Mouse (Mus musculus) adrenal gland, adult 2 months (tissue): ENCODE results near the gene Ppfibp2. TPM values are rescaled to one million over a fixed set of nuclear protein-coding genes. Genes with fewer than 3 reads are reported as not detected.

Experiments used
- DNase-seq: peaks from one replicate; pipeline ENCODE4 v3.0.0; 2021
- long read RNA-seq: library from polyadenylated mRNA; stranded (forward); transcript quantifications from one replicate; pipeline ENCODE4 v2.0.0, GENCODE M21; 2021
- polyA plus RNA-seq: library from polyadenylated mRNA; depleted of rRNA; stranded (reverse); fragments of >200 nt; gene quantifications from 2 replicates; pipeline ENCODE4 v1.2.3, GENCODE M21; 2012; rRNA removed
- total RNA-seq, 2 experiments: library from RNA; stranded (reverse); gene quantifications; 2 replicates each; pipeline ENCODE4 v1.2.3; 2021

Ppfibp2 gene
- total RNA-seq (1 to 10 TPM; 3.5 to 7.5 TPM), polyA plus RNA-seq (1.5 and 2.2 TPM in 2 replicates)
- long read RNA-seq, partial matches to known transcripts = 1 of 6 reads
- long read RNA-seq, other reads (novel, unspliced or antisense) = 5 of 6 reads

- DNase-seq = peak; percentile 98
Measured at GRCm38 (mm10) chr7:107594857-107595402, at the start of gene Ppfibp2. Ppfibp2 (plus strand) TSS chr7:107595207.

GRCm38 (mm10) chr7:107547872-107548271 lies 47.1 kb upstream of the Ppfibp2 start:
- no peak for DNase-seq

- no peak for DNase-seq
Measured at GRCm38 (mm10) chr7:107553461-107553860, 41.5 kb upstream of the Ppfibp2 start.

GRCm38 (mm10) chr7:107555906-107556305 lies 39.1 kb upstream of the Ppfibp2 start:
- DNase-seq = no peak

DNA sequence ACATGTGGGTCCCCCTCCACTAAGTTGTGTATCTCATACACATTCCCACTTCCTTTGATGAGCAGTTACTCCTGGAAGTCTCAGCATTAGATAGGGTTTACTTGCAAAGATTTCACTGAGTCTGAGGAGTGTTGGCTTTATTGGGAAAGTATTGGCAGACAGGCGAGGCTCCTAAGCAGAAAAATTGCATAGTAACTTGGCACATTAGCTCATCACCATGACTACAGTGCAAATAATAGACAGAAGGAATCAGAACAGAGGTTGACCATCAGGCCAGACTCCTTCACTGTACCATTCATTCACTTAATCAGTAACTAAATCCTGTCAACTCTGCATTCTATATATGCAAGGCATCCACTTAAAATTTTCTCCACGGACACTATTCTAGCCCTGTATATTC lies 34.3 kb upstream of the Ppfibp2 start:
- peak; percentile 5 for DNase-seq

DNA sequence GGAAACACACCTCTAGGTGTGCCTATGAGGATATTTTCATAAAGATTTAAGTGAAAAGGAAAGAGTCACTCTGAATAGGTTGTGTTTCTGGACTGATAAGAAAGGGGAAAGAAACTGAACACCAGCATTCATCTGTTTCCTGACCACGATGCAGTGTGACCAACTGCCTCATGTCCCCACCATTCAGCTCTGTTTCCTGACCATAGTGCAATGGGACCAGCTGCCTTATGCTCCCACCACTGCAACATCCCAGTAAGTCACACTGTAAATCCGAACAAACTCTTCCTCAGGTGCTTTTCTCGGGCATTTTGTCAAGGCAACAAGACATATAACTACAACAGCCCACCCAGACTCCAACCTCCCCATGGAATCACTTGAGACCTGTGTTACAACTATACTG lies 33.4 kb upstream of the Ppfibp2 start:
- DNase-seq = no peak

GRCm38 (mm10) chr7:107563727-107564126 lies 31.3 kb upstream of the Ppfibp2 start:
- DNase-seq = no peak

DNA sequence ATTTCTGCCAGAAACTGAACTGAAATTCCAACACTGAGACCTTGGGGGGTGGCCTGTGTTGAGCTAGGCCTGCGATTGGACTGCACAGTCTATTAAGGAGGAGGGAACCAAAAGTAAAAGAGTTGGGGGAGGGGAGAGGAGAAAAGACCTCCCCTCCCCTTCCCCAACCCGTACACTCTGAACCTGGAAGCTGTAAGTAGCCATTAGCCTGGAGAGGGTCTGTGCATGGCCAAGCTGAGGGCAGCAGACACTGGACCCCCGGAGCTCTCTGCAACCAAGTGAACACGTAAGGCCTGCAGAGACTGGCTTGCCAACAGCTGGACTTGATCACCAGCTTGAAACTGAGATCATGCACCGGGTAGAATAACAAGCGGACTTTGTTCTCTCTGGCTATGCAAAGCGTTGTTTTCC lies 27.7 kb upstream of the Ppfibp2 start, which contains the start of gene Olfml1:
Gene Olfml1, plus strand, starts transcription at position 186 of the 411 bp plus-strand sequence.
- peak; percentile 14 for DNase-seq

DNA sequence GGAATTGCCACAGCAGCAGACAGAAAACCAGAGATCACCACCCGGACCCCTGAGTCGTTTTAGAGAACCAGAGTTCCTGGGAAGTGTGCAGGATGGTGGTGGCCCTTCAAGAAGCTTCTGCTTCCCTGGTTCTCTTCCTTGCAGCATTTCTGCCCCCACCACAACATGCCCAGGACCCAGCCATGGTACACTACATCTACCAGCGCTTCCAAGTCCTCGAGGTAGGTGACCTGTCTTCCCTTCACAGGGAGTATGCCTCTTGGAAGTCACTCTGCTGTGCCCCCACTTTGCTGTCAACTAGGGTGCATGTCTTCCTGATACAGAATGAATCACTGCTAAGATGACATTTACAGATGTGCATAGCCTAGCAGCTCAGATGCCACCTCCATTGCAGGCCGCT lies 27.3 kb upstream of the Ppfibp2 start:
- no peak for DNase-seq

DNA sequence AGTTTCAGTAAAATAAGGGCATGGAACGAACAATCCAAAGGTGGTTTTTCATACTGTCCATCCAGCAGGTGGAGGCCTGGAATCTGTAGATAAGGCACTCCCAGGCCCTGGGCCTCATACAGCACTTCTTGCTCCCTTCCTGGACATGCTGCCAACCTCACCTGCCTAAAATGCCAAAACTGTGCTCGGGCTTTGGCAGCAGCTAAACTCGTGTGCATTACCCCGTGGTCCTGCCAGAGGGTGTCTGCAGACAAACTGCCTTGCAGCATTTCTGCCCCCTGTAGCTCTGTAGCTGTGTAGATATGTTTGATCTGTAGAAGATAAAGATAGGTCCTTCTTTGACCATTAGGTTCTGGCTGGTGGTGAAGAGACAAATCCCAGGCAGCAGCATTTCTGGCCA lies 26.0 kb upstream of the Ppfibp2 start:
- no peak for DNase-seq

GRCm38 (mm10) chr7:107573856-107574255 lies 21.2 kb upstream of the Ppfibp2 start:
- DNase-seq = no peak

DNA sequence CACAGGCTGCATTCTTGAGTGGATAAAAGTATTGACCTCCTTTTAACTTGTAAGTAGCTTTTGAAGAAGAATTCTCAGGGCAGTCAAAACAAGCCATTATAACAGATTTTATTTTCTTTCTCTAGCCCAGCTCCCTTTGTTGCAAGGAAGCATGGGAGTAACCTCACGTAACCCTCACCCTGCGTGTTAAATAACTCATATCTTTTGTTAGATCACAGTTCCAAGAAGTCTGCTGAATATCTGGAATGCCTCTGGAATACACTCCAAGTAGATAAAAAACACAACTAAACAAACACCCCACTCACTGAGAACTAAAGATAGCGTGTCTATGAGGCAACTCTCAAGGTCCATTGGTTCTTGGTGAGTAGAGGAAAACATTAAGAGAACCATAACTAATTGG lies 20.7 kb upstream of the Ppfibp2 start:
- no peak for DNase-seq

DNA sequence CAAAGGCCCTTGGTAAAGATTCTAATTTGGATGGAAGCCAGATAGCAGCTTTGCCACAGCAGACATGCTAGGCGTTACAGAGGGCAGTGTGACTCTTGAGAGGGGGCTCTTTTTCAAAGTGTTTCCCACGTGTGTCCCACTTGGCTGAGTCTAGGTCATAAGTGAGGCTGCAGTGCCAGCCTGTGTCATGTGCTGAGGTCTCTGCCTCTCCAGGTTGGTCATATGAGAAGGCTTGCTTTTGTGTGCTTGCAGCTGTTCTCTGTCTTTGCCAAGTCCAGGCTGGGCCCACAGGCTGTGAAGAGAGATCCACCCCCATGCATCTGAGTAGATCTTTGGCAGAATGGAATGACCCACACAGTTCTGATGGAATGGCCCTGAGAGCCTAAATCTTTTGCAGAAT lies 2.4 kb upstream of the Ppfibp2 start:
- no peak for DNase-seq

DNA sequence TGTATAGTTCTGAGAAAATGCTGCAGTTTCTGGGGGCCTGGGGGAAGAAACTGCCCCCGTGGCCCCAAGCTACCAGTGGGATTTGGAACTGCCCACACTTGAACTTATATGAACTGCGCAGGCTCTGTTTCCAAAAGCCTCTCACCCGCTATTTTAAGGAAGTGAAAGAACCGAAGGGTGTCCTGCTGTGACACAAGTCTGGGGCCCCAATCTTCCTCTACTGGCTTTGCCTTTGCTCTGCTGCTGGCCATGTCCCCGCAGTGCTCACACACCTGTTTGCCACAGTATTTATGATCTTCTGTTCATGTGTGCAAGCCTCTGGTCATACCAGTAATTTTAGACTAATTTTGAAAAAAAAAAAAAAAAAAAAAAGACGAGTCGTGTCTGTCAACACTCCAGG lies 1.1 kb upstream of the Ppfibp2 start:
- no peak for DNase-seq

- peak; percentile 53 for DNase-seq
Measured at GRCm38 (mm10) chr7:107594325-107594856, 616 bp upstream of the Ppfibp2 start.

DNA sequence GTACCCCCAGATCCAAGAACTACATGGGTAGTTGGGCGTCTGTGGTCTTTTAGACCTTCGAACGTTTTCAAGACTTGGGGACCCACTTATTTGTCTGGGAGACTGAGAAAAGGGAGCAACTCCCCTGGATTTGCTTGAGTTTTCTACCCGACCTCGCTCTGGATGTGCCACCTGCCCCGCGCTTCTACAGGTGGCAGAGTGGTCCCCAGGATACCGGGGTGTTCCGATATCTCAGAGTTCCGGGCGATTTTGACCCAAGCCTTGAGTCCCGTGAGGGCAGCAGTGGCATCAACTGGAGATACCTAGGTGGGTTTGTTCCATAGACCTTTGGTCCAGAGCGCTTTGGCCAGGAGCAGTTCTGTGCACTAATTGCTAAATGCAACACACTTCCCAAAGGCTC lies 419 bp downstream of the Ppfibp2 start:
- no peak for DNase-seq

- no peak for DNase-seq
Measured at GRCm38 (mm10) chr7:107596753-107597152, 1.7 kb downstream of the Ppfibp2 start.

DNA sequence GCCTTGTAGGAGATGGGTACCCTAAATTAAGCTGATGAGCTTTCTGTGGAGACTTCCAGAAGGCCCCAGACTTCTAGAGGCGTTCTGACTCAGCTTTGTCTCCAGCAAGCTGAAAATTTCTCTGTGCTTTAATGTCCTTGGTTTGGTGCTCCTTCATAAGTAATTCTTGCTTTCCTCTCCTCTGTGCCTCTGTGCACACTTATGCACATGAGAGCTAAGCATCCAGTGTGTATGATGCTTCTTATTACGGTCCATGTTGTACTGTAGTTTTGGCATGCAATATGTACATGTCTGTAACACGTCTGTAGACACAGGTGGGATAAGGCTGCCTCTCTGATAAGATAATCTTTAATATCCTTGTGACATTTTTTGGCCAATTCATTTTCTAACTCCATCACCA lies 2.9 kb downstream of the Ppfibp2 start:
- DNase-seq = no peak

- no peak for DNase-seq
Measured at GRCm38 (mm10) chr7:107600651-107601050, 5.6 kb downstream of the Ppfibp2 start.

GRCm38 (mm10) chr7:107602505-107602904 lies 7.5 kb downstream of the Ppfibp2 start:
- DNase-seq = no peak

DNA sequence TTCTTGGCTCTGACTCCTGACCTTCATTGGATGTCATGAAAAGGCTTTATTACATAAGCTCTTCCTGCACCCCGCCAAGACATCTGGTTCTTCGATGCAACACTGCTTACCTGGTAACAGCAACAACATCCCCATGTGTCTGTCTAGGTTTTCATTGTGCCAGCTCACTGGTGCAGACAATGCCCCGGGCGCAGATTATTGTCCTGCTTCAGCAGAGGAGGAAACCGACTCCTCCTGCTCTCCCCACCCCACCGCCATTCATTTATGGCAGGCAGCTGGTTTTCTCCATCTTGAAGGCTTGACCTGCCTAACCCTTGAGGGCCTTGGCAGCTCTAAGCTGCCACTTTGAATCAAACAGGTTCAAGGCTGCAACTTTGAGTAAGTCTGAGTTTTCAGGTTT lies 7.9 kb downstream of the Ppfibp2 start:
- no peak for DNase-seq

DNA sequence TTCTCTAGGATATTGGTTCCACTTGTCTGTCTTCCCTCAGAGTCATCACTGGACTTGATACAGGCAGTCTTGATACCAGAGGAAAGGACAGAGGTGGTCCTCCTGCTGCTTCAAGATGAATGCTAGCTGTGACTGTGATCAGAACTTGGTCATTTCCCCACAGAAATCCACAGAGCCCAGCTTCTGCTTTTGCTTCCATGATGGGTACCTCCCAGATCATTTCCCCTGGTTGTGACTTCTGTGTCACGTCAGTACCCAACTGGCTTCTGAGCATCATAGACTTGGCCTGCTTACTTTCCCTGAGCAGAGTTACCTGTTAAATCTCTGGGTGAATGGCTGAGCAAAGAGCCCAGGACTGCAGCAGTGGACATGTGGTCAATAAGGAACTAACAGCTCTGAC lies 12.8 kb downstream of the Ppfibp2 start:
- no peak for DNase-seq

- no peak for DNase-seq
Measured at GRCm38 (mm10) chr7:107609622-107610255, 14.7 kb downstream of the Ppfibp2 start.

GRCm38 (mm10) chr7:107610880-107611279 lies 15.9 kb downstream of the Ppfibp2 start:
- no peak for DNase-seq
